Mouse (Mus musculus) midbrain, embryonic 16.5 days (tissue): ENCODE measurements around the gene Rsu1. TPM values are rescaled to one million over a fixed set of nuclear protein-coding genes. Genes with fewer than 3 reads are reported as not detected.

ENCODE experiments used
- ATAC-seq: fragments of 200-750 bp; cut with Nextera tagmentation; 2 replicates; pipeline ENCODE4 v1.8.0; 2017; ENCODE audit warnings: moderate TSS enrichment
- H3K27ac ChIP-seq: fragments of 300-500 bp; sonication (generic); 2 replicates; pipeline ENCODE4 v1.5.1; 2014; ENCODE audit warnings: mild to moderate bottlenecking, low read length, mixed read lengths
- H3K27me3 ChIP-seq: fragments of 300-500 bp; sonication (generic); 2 replicates; pipeline ENCODE4 v1.6.1; 2014; ENCODE audit warnings: low read depth, low read length, mixed read lengths; ENCODE audit not compliant: control insufficient read depth, insufficient read depth
- H3K36me3 ChIP-seq: fragments of 300-500 bp; sonication (generic); 2 replicates; pipeline ENCODE4 v1.6.1; 2014; ENCODE audit warnings: mild to moderate bottlenecking, low read length, moderate library complexity, mixed read lengths; ENCODE audit not compliant: control insufficient read depth, insufficient read depth
- H3K4me1 ChIP-seq: fragments of 300-500 bp; sonication (generic); 2 replicates; pipeline ENCODE4 v1.6.1; 2014; ENCODE audit warnings: mild to moderate bottlenecking, low read length, mixed read lengths; ENCODE audit not compliant: control insufficient read depth, insufficient read depth
- H3K4me2 ChIP-seq: fragments of 300-500 bp; sonication (generic); 2 replicates; pipeline ENCODE4 v1.6.1; 2014; ENCODE audit warnings: mild to moderate bottlenecking, low read length, mixed read lengths
- H3K4me3 ChIP-seq: fragments of 300-500 bp; sonication (generic); 2 replicates; pipeline ENCODE4 v1.5.1; 2014; ENCODE audit warnings: low read depth, mild to moderate bottlenecking, low read length, moderate library complexity, mixed read lengths
- H3K9ac ChIP-seq: fragments of 300-500 bp; sonication (generic); 2 replicates; pipeline ENCODE4 v1.6.1; 2014; ENCODE audit warnings: low read depth, low read length, mixed read lengths
- H3K9me3 ChIP-seq: fragments of 300-500 bp; sonication (generic); replicated peaks from 2 replicates; pipeline ENCODE4 v1.6.1; 2014; ENCODE audit warnings: mild to moderate bottlenecking, low read length, mixed read lengths; ENCODE audit not compliant: control insufficient read depth, poor library complexity, severe bottlenecking
- WGBS: fragments of 180-500 bp; shearing (Covaris S2); extraction: QIAGEN DNeasy Blood & Tissue Kit; methylation state at CpG from one replicate; pipeline ENCODE4 v1.1.7; 2014; 5-methylcytosine and 5-hydroxymethylcytosine counted together
- polyA plus RNA-seq: library from polyadenylated mRNA; unstranded; fragments of >200 nt; fragmentation: Nextera tagmentation; extraction: Ambion mirVana; gene quantifications from 2 replicates; pipeline ENCODE4 v1.2.1, GENCODE M21; 2015

Rsu1 gene
- polyA plus RNA-seq, 1 experiment from 2014 or later: 77.8 TPM

- Histone ChIP-seq H3K9me3 (no peaks in the 10 kb centered on the region), H3K27me3 (no peaks in the 10 kb centered on the region), H3K4me1 (peaks cover 15% of the 10 kb centered on the region), H3K4me3 (no peak overlapping the region), H3K36me3 (no peaks in the 10 kb centered on the region), H3K27ac (no peak overlapping the region), H3K4me2 (no peak overlapping the region), H3K9ac (no peak overlapping the region)
- no peak for ATAC-seq
- WGBS: 92% methylated on average over 4 of the region's 4 CpGs
Measured at GRCm38 (mm10) chr2:13268681-13269293, 2.4 kb downstream of the Rsu1 start.

- Histone ChIP-seq H3K4me1 (0 out of 2 replicates have a peak, but pooled peaks cover 2% of the 10 kb centered on the region), H3K27ac (no peak overlapping the region), H3K36me3 (no peaks in the 10 kb centered on the region), H3K4me2 (no peak overlapping the region), H3K9ac (no peak overlapping the region), H3K27me3 (no peaks in the 10 kb centered on the region), H3K9me3 (no peaks in the 10 kb centered on the region), H3K4me3 (no peak overlapping the region)
- WGBS: 40% methylated on average over 4 of the region's 4 CpGs
- peak; percentile 70 for ATAC-seq
Measured at GRCm38 (mm10) chr2:13264875-13265274, 6.3 kb downstream of the Rsu1 start.

GRCm38 (mm10) chr2:13263150-13263549, 8.1 kb downstream of the Rsu1 start:
- Histone ChIP-seq H3K27me3 (no peaks in the 10 kb centered on the region), H3K4me3 (no peak overlapping the region), H3K9me3 (no peaks in the 10 kb centered on the region), H3K4me1 (no peaks in the 10 kb centered on the region), H3K9ac (no peak overlapping the region), H3K36me3 (no peaks in the 10 kb centered on the region), H3K27ac (no peak overlapping the region), H3K4me2 (no peak overlapping the region)
- 64% methylated on average over 4 of the region's 4 CpGs for WGBS
- ATAC-seq: no peak

GRCm38 (mm10) chr2:13258606-13259005, 12.6 kb downstream of the Rsu1 start:
- Histone ChIP-seq H3K27me3 (no peaks in the 10 kb centered on the region), H3K4me2 (no peak overlapping the region), H3K4me1 (no peaks in the 10 kb centered on the region), H3K9me3 (0 out of 2 replicates have a peak, but pooled peaks cover 4% of the 10 kb centered on the region), H3K36me3 (peaks cover 7% of the 10 kb centered on the region), H3K27ac (no peak overlapping the region), H3K9ac (no peak overlapping the region), H3K4me3 (no peak overlapping the region)
- WGBS: 85% methylated on average over 2 of the region's 2 CpGs
- no peak for ATAC-seq

GRCm38 (mm10) chr2:13240711-13241110, 30.5 kb downstream of the Rsu1 start:
- H3K9me3 ChIP-seq: no peaks in the 10 kb centered on the region
- peaks cover 7% of the 10 kb centered on the region for H3K4me1 ChIP-seq
- no peak overlapping the region for H3K4me2 ChIP-seq
- no peak overlapping the region for H3K4me3 ChIP-seq
- H3K9ac ChIP-seq: no peak overlapping the region
- ATAC-seq: peak; percentile 15; the same call in 1 of the 2 replicates
- no peaks in the 10 kb centered on the region for H3K36me3 ChIP-seq
- H3K27me3 ChIP-seq: no peaks in the 10 kb centered on the region
- no peak overlapping the region for H3K27ac ChIP-seq
- 46% methylated on average over 9 of the region's 9 CpGs for WGBS

- H3K27ac ChIP-seq: no peak overlapping the region
- WGBS: 71% methylated on average over 8 of the region's 8 CpGs
- H3K9ac ChIP-seq: no peak overlapping the region
- H3K9me3 ChIP-seq: no peaks in the 10 kb centered on the region
- H3K27me3 ChIP-seq: no peaks in the 10 kb centered on the region
- no peak overlapping the region for H3K4me2 ChIP-seq
- ATAC-seq: peak; percentile 64; the same call in 1 of the 2 replicates
- peaks cover 7% of the 10 kb centered on the region for H3K4me1 ChIP-seq
- no peak overlapping the region for H3K4me3 ChIP-seq
- no peaks in the 10 kb centered on the region for H3K36me3 ChIP-seq
Measured at GRCm38 (mm10) chr2:13237140-13237901, 33.9 kb downstream of the Rsu1 start.

- H3K4me3 ChIP-seq: no peak overlapping the region
- H3K4me2 ChIP-seq: no peak overlapping the region
- no peaks in the 10 kb centered on the region for H3K36me3 ChIP-seq
- H3K9ac ChIP-seq: no peak overlapping the region
- peaks cover 7% of the 10 kb centered on the region for H3K4me1 ChIP-seq
- WGBS: 71% methylated on average over 5 of the region's 5 CpGs
- no peaks in the 10 kb centered on the region for H3K27me3 ChIP-seq
- ATAC-seq: 0 out of 2 replicates have a peak, but pooled peaks have one; percentile 41
- H3K9me3 ChIP-seq: no peaks in the 10 kb centered on the region
- no peak overlapping the region for H3K27ac ChIP-seq
Measured at GRCm38 (mm10) chr2:13235696-13236095, 35.5 kb downstream of the Rsu1 start.

- Histone ChIP-seq H3K9ac (no peak overlapping the region), H3K27me3 (no peaks in the 10 kb centered on the region), H3K36me3 (no peaks in the 10 kb centered on the region), H3K27ac (no peak overlapping the region), H3K4me2 (no peak overlapping the region), H3K4me1 (peaks cover 7% of the 10 kb centered on the region), H3K4me3 (no peak overlapping the region), H3K9me3 (no peaks in the 10 kb centered on the region)
- no peak for ATAC-seq
- 93% methylated on average over 10 of the region's 10 CpGs for WGBS
Measured at GRCm38 (mm10) chr2:13234796-13235195, 36.4 kb downstream of the Rsu1 start.

GRCm38 (mm10) chr2:13233902-13234301, 37.3 kb downstream of the Rsu1 start:
- H3K27me3 ChIP-seq: no peaks in the 10 kb centered on the region
- no peaks in the 10 kb centered on the region for H3K9me3 ChIP-seq
- H3K9ac ChIP-seq: no peak overlapping the region
- WGBS: 53% methylated on average over 7 of the region's 7 CpGs
- no peak overlapping the region for H3K4me2 ChIP-seq
- H3K27ac ChIP-seq: no peak overlapping the region
- no peak for ATAC-seq
- H3K4me3 ChIP-seq: no peak overlapping the region
- peaks cover 7% of the 10 kb centered on the region for H3K4me1 ChIP-seq
- H3K36me3 ChIP-seq: no peaks in the 10 kb centered on the region
